Mouse (Mus musculus): ENCODE data around the gene Ptprj.

- TF ChIP-seq CTCF (IDR thresholded peaks at IDR 0.05; ENCODE audit: low read depth, low read length) (no peak), POLR2A (IDR thresholded peaks at IDR 0.05; ENCODE audit: extremely low read depth, insufficient read depth, low read length) (no peak)
These were observed 31.9 kb downstream of the Ptprj start for GRCm38 (mm10) chr2:90548541-90548940.
